Mouse (Mus musculus) left cerebral cortex, adult 11 months (tissue): ENCODE results near the gene Vmn2r69.

Experiments
- DNase-seq: peaks from one replicate; pipeline ENCODE4 v3.0.0; 2022; ENCODE audit warnings: low spot score

Gene Vmn2r69

GRCm38 (mm10) chr7:85415820-85416219 lies at the start of gene Vmn2r69:
TSS of gene Vmn2r69 (minus strand) at chr7:85415920.
- DNase-seq, result no peak
